Mouse (Mus musculus): ENCODE data around the gene Arih2.

Arih2 gene

DNA sequence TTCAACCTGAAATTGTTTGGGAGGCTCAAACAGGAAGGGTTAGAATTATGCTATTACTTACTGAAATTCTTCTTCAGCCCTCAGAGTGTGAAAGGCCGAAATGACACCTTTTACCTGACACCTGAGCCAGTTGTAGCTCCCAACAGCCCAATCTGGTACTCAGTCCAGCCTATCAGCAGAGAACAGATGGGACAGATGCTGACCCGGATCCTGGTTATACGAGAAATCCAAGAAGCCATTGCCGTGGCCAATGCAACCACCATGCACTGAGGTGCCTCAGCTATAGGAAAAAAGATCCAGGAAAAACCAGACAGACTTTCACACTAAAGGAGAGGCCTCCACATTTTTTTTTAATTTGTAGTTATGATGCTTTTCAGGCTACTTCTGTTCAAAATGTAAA lies 90.0 kb downstream of the Arih2 start:
- no peak for DNase-seq
